Mouse (Mus musculus) intestine, embryonic 15.5 days (tissue): Measurements from ENCODE around the gene Spon1. TPM values are rescaled to one million over a fixed set of nuclear protein-coding genes. Genes with fewer than 3 reads are reported as not detected.

Experiments
- ATAC-seq: fragments of 200-750 bp; cut with Nextera tagmentation; 2 replicates; pipeline ENCODE4 v1.8.0; 2017; ENCODE audit warnings: moderate TSS enrichment, moderate library complexity
- H3K27ac ChIP-seq: fragments of 300-500 bp; sonication (generic); 2 replicates; pipeline ENCODE4 v1.5.1; 2015; ENCODE audit warnings: mild to moderate bottlenecking, inconsistent platforms
- H3K27me3 ChIP-seq: fragments of 300-500 bp; sonication (generic); replicated peaks from 2 replicates; pipeline ENCODE4 v1.6.1; 2015; ENCODE audit warnings: inconsistent platforms
- H3K36me3 ChIP-seq: fragments of 300-500 bp; sonication (generic); 2 replicates; pipeline ENCODE4 v1.6.1; 2015; ENCODE audit warnings: inconsistent platforms
- H3K4me1 ChIP-seq: fragments of 300-500 bp; sonication (generic); replicated peaks from 2 replicates; pipeline ENCODE4 v1.6.1; 2015; ENCODE audit warnings: inconsistent platforms
- H3K4me2 ChIP-seq: fragments of 300-500 bp; sonication (generic); replicated peaks from 2 replicates; pipeline ENCODE4 v1.6.1; 2015; ENCODE audit warnings: mild to moderate bottlenecking, inconsistent platforms
- H3K4me3 ChIP-seq: fragments of 300-500 bp; sonication (generic); replicated peaks from 2 replicates; pipeline ENCODE4 v1.5.1; 2015; ENCODE audit warnings: inconsistent platforms
- H3K9ac ChIP-seq: fragments of 300-500 bp; sonication (generic); 2 replicates; pipeline ENCODE4 v1.6.1; 2015; ENCODE audit warnings: inconsistent platforms
- H3K9me3 ChIP-seq: fragments of 300-500 bp; sonication (generic); 2 replicates; pipeline ENCODE4 v1.6.1; 2016; ENCODE audit warnings: inconsistent platforms
- whole genome bisulfite sequencing: fragments of 180-500 bp; shearing (Covaris S2); methylation state at CpG from one replicate; pipeline ENCODE4 v1.1.7; 2015; 5-methylcytosine and 5-hydroxymethylcytosine counted together
- polyA plus RNA-seq: library from polyadenylated mRNA; unstranded; fragments of >200 nt; fragmentation: Nextera tagmentation; extraction: Ambion mirVana; gene quantifications from 2 replicates; pipeline ENCODE4 v1.2.1, GENCODE M21; 2015

The Spon1 gene
- polyA plus RNA-seq, 1 experiment from 2014 or later = 11.9 TPM

GRCm38 (mm10) chr7:113898388-113898787, 132.6 kb downstream of the Spon1 start:
- H3K27me3 ChIP-seq = no peaks in the 10 kb centered on the region
- no peak overlapping the region for H3K9ac ChIP-seq
- H3K4me3 ChIP-seq = no peak overlapping the region
- H3K27ac ChIP-seq = no peak overlapping the region
- ATAC-seq = no peak
- H3K4me2 ChIP-seq = no peak overlapping the region
- no peaks in the 10 kb centered on the region for H3K4me1 ChIP-seq
- no peaks in the 10 kb centered on the region for H3K36me3 ChIP-seq
- H3K9me3 ChIP-seq = no peaks in the 10 kb centered on the region

DNA sequence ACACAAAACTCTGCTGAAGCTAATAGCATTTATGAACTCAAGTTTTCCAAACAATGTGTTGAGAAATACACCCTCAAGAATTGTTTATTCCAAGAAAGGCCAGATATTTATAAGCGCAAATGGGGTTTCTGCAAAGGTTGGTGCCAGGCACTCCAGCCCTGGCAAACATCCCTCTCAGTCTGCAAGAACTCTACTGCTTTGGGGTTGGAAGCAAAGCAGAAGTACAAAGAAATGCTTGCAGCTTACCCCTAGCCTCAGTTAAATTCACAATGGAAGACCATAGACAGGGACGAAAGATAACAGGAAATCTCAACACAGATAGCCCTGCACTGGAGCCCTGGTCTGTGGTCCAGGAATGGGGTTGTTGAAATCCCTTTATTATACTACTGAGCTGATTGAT, 135.7 kb downstream of the Spon1 start:
- H3K27ac ChIP-seq = no peak overlapping the region
- ATAC-seq = no peak
- H3K9me3 ChIP-seq = no peaks in the 10 kb centered on the region
- no peaks in the 10 kb centered on the region for H3K27me3 ChIP-seq
- H3K4me2 ChIP-seq = no peak overlapping the region
- WGBS = 77% methylated on average over 2 of the region's 2 CpGs
- no peaks in the 10 kb centered on the region for H3K36me3 ChIP-seq
- H3K4me1 ChIP-seq = no peaks in the 10 kb centered on the region
- H3K4me3 ChIP-seq = no peak overlapping the region
- H3K9ac ChIP-seq = no peak overlapping the region

DNA sequence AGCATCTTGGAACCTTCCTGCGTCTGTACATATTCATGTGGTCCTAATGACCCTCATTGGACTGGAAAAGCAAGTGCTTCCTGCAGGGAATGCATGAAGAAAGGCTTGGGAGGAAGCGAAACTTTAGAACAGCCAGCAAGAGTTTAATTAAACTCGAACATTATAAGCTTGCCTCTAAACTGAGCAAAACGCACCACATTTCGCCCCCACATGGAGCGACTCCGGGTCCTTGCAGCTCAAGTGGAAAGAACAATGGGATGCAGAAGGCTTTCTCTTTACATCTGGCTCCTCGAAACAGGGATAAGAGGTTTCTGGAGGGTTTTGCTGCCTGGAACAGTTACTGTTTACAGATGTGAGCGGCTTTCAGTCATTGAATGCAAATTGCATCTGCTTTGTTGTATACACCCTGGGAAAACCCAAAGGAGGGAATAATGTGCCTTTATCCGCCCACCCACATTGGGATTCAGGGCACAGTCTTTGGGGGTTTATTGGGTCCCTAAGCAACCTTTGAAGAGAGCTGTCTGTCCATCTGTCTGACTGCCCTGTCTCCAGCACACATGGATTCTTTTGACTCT, 136.2 kb downstream of the Spon1 start:
- Histone ChIP-seq H3K27me3 (no peaks in the 10 kb centered on the region), H3K4me3 (no peak overlapping the region), H3K9me3 (no peaks in the 10 kb centered on the region), H3K27ac (no peak overlapping the region), H3K9ac (no peak overlapping the region), H3K4me2 (no peak overlapping the region), H3K4me1 (no peaks in the 10 kb centered on the region), H3K36me3 (no peaks in the 10 kb centered on the region)
- WGBS = 67% methylated on average over 10 of the region's 10 CpGs
- no peak for ATAC-seq

DNA sequence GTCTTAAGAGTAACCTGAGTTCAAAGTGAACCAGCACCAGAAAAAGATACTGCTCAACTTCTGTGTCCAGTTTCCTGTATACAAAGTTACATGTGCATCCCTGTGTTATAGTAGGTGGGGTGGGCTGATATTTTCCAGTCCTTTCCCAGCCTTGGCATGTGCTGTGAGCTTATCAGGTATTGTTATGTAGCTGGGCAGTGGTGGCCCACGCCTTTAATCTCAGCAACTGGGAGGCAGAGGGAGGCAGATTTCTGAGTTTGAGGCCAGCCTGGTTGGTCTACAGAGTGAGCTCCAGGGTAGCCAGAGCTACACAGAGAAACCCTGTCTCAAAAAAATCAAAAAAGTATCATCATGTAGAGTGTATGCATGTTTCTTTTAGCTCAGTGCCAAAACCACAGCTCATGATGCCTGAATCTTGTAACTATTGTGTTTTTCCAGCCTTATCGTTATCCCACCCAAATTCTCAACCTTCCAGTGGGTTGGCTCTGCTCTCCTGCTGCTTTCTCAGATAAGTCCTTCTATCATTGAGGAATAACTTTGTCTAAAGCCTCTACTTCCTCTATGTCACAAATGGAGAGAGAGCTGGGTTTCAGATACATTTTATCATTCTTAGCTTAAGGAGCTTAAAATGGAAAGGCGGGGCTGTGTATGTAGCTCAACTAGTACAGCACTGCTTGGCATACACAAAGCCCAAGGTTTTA, 137.5 kb downstream of the Spon1 start:
- WGBS = 79% methylated on average over 3 of the region's 3 CpGs
- H3K4me2 ChIP-seq = no peak overlapping the region
- no peaks in the 10 kb centered on the region for H3K4me1 ChIP-seq
- no peaks in the 10 kb centered on the region for H3K36me3 ChIP-seq
- H3K4me3 ChIP-seq = no peak overlapping the region
- no peak overlapping the region for H3K27ac ChIP-seq
- no peak overlapping the region for H3K9ac ChIP-seq
- no peak for ATAC-seq
- no peaks in the 10 kb centered on the region for H3K9me3 ChIP-seq
- no peaks in the 10 kb centered on the region for H3K27me3 ChIP-seq

DNA sequence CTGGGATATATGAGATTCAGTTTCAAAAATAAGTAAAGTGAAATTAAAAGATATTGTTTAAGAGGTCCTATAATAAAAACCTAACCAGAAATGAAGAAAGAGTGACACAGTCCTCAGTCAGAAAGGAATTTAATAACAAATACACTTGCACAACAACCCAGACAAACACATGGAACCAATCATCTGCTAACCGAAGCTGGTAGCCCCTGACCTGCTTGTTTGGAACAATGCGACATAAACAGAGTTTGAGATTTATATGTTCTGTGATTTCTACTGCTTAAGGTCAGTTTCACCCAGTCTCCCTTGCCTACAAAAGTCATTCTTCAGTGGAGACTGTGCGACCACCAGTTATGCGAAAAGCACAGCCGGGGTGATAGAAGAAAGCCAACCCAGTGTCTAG, 138.1 kb downstream of the Spon1 start:
- H3K9me3 ChIP-seq = no peaks in the 10 kb centered on the region
- ATAC-seq = no peak
- H3K4me3 ChIP-seq = no peak overlapping the region
- no peak overlapping the region for H3K9ac ChIP-seq
- no peak overlapping the region for H3K4me2 ChIP-seq
- WGBS = 76% methylated on average over 5 of the region's 5 CpGs
- no peak overlapping the region for H3K27ac ChIP-seq
- no peaks in the 10 kb centered on the region for H3K36me3 ChIP-seq
- H3K27me3 ChIP-seq = no peaks in the 10 kb centered on the region
- 0 out of 2 replicates have a peak, but pooled peaks cover under 1% of the 10 kb centered on the region for H3K4me1 ChIP-seq

GRCm38 (mm10) chr7:113904348-113904895, 138.6 kb downstream of the Spon1 start:
- WGBS = 90% methylated on average over 7 of the region's 7 CpGs
- no peaks in the 10 kb centered on the region for H3K36me3 ChIP-seq

GRCm38 (mm10) chr7:113909161-113909825, 143.5 kb downstream of the Spon1 start:
- no peaks in the 10 kb centered on the region for H3K36me3 ChIP-seq
- H3K27me3 ChIP-seq = no peaks in the 10 kb centered on the region
- WGBS = 32% methylated on average over 12 of the region's 12 CpGs
- peaks cover 3% of the 10 kb centered on the region; the same call in 1 of the 2 replicates for H3K4me1 ChIP-seq
- 0 out of 2 replicates have a peak overlapping the region, but pooled peaks have one; percentile 6 for H3K27ac ChIP-seq
- H3K4me3 ChIP-seq = no peak overlapping the region
- no peak overlapping the region for H3K9ac ChIP-seq
- H3K9me3 ChIP-seq = no peaks in the 10 kb centered on the region
- peak; percentile 58 for ATAC-seq
- H3K4me2 ChIP-seq = no peak overlapping the region

More at GRCm38 (mm10) chr7:113904348-113904895, 138.6 kb downstream of the Spon1 start:
- Histone ChIP-seq H3K9me3 (no peaks in the 10 kb centered on the region), H3K4me2 (no peak overlapping the region), H3K27ac (no peak overlapping the region), H3K4me3 (no peak overlapping the region), H3K9ac (no peak overlapping the region), H3K4me1 (peaks cover 3% of the 10 kb centered on the region; the same call in 1 of the 2 replicates), H3K27me3 (no peaks in the 10 kb centered on the region)
- no peak for ATAC-seq

DNA sequence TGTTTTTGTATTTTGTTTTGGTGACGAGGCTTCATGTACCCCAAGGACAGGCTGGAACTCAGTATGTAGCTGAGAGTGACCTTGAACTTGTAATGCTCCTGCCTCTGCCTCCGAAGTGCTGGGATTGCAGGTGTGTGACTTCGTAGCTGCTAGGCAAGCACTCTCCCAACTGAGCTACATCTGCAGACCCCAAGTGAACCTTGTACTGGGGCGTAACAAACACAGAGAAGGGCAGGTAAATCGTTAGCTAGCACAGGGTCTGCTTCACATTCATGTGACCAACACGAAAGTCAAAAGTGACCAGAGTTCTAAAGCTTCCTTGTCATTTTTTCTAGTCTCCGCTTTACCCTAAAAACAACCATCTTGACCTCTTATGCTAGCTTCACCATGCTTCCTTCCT, 145.1 kb downstream of the Spon1 start:
- Histone ChIP-seq H3K27me3 (no peaks in the 10 kb centered on the region), H3K9ac (no peak overlapping the region), H3K4me1 (peaks cover 3% of the 10 kb centered on the region; the same call in 1 of the 2 replicates), H3K27ac (no peak overlapping the region), H3K4me2 (no peak overlapping the region), H3K9me3 (no peaks in the 10 kb centered on the region), H3K36me3 (no peaks in the 10 kb centered on the region), H3K4me3 (no peak overlapping the region)
- 69% methylated on average over 7 of the region's 7 CpGs for WGBS
- 0 out of 2 replicates have a peak, but pooled peaks have one; percentile 55 for ATAC-seq

- no peaks in the 10 kb centered on the region for H3K36me3 ChIP-seq
- no peaks in the 10 kb centered on the region for H3K4me1 ChIP-seq
- H3K27ac ChIP-seq = no peak overlapping the region
- H3K9me3 ChIP-seq = no peaks in the 10 kb centered on the region
- no peaks in the 10 kb centered on the region for H3K27me3 ChIP-seq
- H3K4me3 ChIP-seq = no peak overlapping the region
- no peak overlapping the region for H3K4me2 ChIP-seq
- ATAC-seq = no peak
- WGBS = 71% methylated on average over 4 of the region's 4 CpGs
- no peak overlapping the region for H3K9ac ChIP-seq
Observed at GRCm38 (mm10) chr7:113915936-113916335, 150.1 kb downstream of the Spon1 start.

- Histone ChIP-seq H3K4me3 (no peak overlapping the region), H3K27ac (no peak overlapping the region), H3K36me3 (no peaks in the 10 kb centered on the region), H3K27me3 (no peaks in the 10 kb centered on the region), H3K9me3 (no peaks in the 10 kb centered on the region), H3K4me1 (no peaks in the 10 kb centered on the region), H3K9ac (no peak overlapping the region), H3K4me2 (no peak overlapping the region)
- ATAC-seq = no peak
- 85% methylated on average over 3 of the region's 3 CpGs for WGBS
Observed at GRCm38 (mm10) chr7:113918916-113919315, 153.1 kb downstream of the Spon1 start.

DNA sequence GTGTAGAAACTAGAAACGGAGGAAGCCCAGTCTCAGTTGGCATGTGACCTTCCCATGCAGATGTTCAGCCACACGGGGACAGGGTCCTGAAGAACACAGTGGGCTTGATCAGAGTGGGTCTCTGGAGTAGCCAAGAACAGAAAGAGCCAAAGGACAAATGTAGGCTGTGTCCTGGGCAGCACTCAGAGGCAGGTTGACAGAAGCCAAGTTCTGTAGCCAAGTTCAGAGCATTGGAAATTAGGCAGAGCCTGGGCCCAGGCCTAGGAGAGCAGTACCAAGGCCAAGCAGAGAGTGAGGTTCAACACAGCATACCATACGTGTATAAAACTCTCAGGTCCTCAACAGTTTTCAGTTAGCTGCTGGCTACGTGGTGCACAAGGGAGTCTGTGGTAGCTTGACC, 153.7 kb downstream of the Spon1 start:
- Histone ChIP-seq H3K27me3 (no peaks in the 10 kb centered on the region), H3K4me1 (no peaks in the 10 kb centered on the region), H3K4me3 (no peak overlapping the region), H3K4me2 (no peak overlapping the region), H3K9ac (no peak overlapping the region), H3K27ac (no peak overlapping the region), H3K9me3 (no peaks in the 10 kb centered on the region), H3K36me3 (no peaks in the 10 kb centered on the region)
- 85% methylated on average over 4 of the region's 4 CpGs for WGBS
- no peak for ATAC-seq

DNA sequence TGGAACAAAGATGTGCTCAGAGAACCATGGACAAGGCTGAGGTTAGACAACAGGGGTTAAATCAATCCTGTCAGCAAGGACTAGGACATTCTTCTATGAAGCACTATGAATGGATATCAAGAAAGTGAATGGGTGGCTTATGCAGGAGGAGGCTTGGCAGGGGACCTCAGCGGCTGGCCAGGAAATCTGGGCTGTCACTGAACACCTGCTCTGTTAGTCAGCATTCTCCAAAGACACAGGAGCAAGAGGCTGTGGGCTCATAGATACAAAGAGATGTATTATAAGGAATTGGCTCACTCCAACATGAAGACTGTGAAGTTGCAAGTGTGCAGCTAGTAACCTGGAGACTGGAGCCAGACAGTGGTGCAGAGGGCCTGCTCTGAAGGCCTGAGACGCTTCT, 154.3 kb downstream of the Spon1 start:
- no peaks in the 10 kb centered on the region for H3K36me3 ChIP-seq
- no peak overlapping the region for H3K4me2 ChIP-seq
- H3K4me1 ChIP-seq = no peaks in the 10 kb centered on the region
- no peak overlapping the region for H3K9ac ChIP-seq
- no peak overlapping the region for H3K27ac ChIP-seq
- 80% methylated on average over 2 of the region's 2 CpGs for whole genome bisulfite sequencing
- H3K27me3 ChIP-seq = no peaks in the 10 kb centered on the region
- no peaks in the 10 kb centered on the region for H3K9me3 ChIP-seq
- no peak overlapping the region for H3K4me3 ChIP-seq
- ATAC-seq = no peak
